Mouse (Mus musculus): ENCODE measurements at regions not wholly inside any gene's neighbourhood (a gene's known extent, or its start where the extent isn't known, plus 50 kb on each side); places are given as distances from the start of the nearest gene placed in this dataset.

- DNase-seq (ENCODE audit: extremely low spot score, low read depth, low spot score), result no peak
Measured at GRCm38 (mm10) chr7:40846512-40846911, 51.6 kb upstream of the Vstm2b start.
